Mouse (Mus musculus): ENCODE results near the gene Fmn2.

Fmn2 gene

GRCm38 (mm10) chr1:174781037-174781436 is 279.4 kb downstream of the Fmn2 start:
- DNase-seq (ENCODE audit: low read depth, low spot score): no peak

GRCm38 (mm10) chr1:174788617-174789016 is 287.0 kb downstream of the Fmn2 start:
- no peak for DNase-seq (ENCODE audit: low read depth, low spot score)

DNA sequence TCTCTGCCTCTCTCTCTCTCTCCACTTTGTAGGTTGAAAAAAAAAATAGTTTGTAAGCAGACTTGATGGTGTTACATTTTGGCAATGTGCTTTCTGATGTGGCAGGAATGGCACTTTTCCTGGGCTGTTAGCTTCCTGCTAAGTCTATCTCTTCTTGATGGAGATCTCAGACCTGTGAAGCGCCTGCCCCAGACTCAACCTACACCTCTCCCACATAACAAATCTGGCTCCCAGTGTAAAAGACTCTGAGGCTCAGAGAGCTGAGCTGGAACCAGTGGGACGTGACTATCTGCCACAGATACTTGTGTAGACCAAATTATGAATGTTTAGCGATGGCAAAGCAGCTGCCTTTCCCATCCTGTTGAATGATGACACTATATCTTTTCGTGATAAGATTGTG is 310.2 kb downstream of the Fmn2 start:
- DNase-seq (ENCODE audit: low read depth, low spot score): no peak

- no peak for DNase-seq (ENCODE audit: low read depth, low spot score)
Measured at GRCm38 (mm10) chr1:174826562-174826961, 324.9 kb downstream of the Fmn2 start.

DNA sequence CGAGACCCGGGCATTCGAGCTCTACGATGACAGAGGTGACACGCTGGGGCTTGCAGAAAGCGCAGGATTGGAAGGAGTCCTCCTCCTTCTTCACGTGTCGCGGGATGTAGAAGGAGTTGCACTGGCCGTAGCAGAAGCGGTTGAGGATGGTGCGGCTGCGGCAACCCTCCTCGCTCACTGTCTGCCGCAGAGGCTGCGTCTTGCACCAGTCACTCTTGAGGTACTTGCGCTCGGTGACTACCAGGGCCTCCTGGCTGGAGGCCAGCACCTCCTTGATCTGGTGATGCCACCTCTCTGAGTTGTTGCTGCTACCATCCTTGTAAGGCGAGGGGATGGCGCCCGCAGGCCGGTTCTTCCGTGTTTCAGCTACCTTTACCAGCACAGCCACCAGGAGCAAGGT is 335.2 kb downstream of the Fmn2 start:
- DNase-seq (ENCODE audit: low read depth, low spot score): no peak

DNA sequence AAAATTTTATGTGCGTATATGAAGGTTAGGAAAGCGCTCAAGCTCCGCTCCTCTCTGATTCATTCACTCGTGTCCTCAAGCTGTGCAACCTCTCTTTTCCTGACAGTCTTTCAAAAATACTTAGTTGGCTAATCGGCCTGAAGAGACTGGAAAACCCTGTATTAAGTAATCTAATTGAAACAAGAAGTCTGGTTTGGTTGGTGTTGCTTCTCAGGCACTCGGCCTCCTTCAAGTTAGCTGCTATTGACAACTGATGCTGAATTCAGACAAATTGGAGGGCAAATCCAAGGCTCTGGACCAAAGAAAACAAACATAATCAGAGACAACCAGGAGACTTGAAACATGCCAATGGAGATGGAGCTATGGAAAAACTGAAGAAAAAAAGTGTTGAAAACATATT is 343.2 kb downstream of the Fmn2 start:
- no peak for DNase-seq (ENCODE audit: low read depth, low spot score)

GRCm38 (mm10) chr1:174856188-174856587 is 354.6 kb downstream of the Fmn2 start:
- DNase-seq (ENCODE audit: low read depth, low spot score): no peak

DNA sequence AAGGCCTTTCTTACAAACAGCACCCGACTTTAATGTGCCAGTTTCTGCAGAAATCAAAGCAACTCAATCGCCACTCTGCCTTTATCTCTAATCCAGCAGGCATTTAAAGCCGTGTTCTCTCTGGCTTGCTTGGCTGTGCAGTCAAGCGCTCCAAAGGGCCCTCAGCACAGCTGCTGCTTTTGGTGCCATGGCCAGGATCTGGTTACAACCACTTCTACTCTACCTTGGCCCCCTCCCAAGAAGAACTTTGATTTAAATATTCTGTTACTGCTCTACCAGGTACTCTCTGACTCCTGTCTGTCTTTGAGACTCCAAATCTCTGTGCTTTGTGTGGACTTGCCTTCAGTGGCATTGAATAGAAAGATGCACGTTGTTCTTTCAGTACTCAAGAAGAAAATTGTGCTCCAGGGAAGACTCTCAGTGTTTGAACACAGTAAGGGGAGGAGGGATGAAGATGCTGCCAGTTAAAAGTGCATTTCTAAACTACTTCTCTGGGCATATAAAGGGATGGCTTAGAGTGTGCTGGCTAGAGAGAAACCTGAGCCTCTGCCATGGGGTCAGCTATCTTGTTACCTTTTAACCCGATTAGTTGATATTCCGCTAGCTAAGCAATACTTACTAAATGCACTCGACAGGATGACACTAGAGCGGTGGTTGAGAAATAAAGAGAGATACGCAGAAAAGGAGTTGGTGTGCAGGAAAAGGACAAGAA is 358.9 kb downstream of the Fmn2 start:
- DNase-seq (ENCODE audit: low read depth, low spot score): no peak

Data from c-Kit-negative CD71-positive TER-119-positive erythroid progenitor cells, embryonic 14.5 days (primary cell).